Mouse (Mus musculus) CH12F3 (cell line): ENCODE measurements around the gene Hyal5.

Experiments
- in situ Hi-C: fragments of 300-500 bp; cut with MboI; formaldehyde crosslinking; loops from 2 replicates; pipeline ENCODE4 v1.14.3; 2020; ENCODE audit warnings: low sequenced_read_pairs

The Hyal5 gene

GRCm38 (mm10) chr6:24857697-24858096, at the start of gene Hyal5:
Hyal5 (plus strand) TSS chr6:24857997.
- in situ Hi-C loops = no loop called here

- in situ Hi-C loops = no loop called here
Measured at GRCm38 (mm10) chr6:24822070-24822469, 35.7 kb upstream of the Hyal5 start.

DNA sequence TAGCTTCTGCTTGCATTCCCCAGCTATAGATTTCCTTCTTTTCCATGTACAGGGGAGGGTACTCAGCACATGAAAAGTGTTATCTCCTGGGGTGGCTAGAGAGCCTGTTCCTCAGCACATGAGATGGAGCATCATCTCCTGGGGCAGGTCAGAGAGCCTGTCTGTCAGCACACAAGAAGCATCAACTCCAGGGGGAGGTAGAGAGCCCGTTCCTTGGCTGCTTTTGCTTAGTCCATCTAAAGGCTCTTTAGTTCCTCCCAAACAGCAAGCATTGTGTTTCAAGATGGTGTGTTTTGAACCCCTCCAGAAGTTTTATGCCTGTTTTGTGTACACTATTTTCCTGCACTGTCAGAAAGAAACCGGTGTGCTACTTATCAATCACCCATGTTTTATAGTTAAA, 2.5 kb downstream of the Hyal5 start:
- in situ Hi-C loops = no loop called here

DNA sequence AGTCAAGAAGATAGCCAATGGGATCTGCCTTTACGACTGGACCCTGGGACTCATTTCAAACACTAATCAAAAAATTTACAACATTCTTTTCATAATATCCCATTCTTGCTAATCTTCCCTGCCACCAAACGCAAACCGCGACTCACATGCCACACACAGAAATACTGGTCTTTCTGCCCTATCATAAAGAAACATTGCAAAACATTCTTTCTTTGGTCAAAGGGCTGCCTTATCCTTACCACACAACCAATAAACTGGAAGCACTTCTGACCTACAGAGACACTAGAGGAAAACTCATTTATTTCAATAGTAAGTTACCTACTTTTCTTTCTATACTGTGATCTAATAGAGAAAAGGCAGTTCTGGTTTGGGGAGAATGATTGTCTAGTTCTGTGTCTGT, 5.9 kb downstream of the Hyal5 start:
- in situ Hi-C loops = no loop called here

- in situ Hi-C loops = no loop called here
Measured at GRCm38 (mm10) chr6:24894146-24894873, 36.5 kb downstream of the Hyal5 start.

GRCm38 (mm10) chr6:24894874-24895183, 37.0 kb downstream of the Hyal5 start:
- in situ Hi-C loops = no loop called here

GRCm38 (mm10) chr6:24905101-24905500, 47.3 kb downstream of the Hyal5 start:
- in situ Hi-C loops = no loop called here

DNA sequence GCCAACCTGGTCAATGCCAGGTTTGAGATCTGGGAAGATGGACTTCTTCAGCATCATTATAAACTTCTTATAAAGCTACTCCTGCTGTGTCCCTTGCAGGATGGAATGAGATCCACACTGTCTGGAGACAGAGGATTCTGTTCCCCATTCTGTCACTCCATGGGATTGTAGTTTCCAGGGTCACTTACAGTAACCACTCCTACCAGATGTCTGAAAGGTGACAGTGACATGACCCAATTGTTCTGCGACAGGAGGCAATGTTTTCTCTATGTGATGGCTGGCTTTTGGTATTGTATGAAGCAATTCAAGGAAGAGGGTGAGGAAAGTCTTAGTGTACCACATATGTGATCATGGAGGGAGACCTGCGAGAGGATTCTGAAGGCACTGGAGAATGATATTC, 50.0 kb downstream of the Hyal5 start:
- in situ Hi-C loops = no loop called here

DNA sequence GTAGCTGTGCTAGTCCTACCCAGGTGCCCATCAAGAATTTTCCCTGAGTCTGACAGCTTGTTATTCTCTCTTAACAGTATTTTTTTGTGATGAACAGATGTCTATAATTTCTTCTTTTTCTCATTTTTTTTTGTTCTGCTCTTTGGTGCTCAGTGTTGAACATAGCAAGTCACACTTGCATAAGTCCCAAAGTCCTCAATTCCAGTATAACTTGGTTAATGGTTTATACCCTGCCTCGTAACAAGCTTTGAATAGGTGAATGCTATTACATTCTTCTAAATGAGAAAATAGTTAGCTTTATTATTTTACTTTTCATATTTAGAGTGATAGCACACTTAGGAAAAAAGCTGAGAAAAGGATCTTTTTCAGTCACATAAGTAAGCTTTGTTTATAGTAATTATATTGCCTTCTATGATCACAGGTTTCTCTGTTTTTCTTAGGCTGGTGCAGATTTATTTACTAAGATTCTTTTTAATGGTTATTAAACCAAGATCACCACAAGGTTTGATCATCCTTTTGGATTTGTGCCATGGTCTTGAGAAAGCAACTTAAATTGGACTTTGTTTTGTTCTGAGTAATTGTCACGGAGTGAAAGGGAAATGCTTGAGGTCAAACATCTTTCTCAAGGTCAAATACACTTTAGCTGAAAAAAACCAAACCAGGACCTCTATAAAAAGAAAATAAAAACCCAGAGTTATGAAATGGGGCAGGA, 52.4 kb downstream of the Hyal5 start:
- in situ Hi-C loops = no loop called here

DNA sequence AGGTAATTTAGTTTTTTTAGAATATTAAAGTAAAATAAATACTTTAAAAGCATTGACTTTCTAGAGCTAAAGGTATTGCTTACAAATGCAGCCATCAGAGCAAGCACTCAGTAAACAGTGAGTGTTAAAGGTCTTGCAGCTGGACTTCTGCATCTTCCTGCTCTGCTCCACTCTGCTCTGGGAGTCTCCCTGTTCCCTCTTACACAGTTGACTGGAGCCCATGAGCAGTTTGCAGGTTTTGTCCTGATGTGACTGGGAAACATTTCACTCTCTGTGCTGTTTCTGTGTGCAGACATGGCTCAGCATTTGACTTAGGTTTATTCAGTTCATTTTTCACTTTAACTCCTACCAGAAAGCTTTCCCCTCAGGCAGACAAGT, 52.9 kb downstream of the Hyal5 start:
- in situ Hi-C loops = no loop called here

DNA sequence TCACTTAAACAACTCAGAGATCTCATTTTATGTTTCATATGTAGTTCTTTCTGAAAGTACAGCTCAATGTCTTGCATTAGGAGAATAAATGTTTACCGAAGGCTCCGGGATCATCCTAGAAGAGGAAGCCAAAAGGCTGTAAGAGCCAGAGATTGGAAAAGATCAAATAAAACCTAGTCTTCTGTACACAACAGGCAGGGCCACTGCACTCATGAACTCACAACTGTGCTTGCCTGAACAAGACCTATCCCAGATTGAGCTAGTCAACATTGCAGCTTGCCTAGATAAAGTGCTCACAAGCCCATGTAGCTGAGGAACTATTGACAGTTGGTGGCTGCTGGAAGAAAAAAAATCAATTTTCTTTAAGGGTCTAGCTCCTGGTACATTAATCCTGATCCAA, 55.8 kb downstream of the Hyal5 start:
- in situ Hi-C loops = no loop called here

- in situ Hi-C loops = no loop called here
Measured at GRCm38 (mm10) chr6:24925076-24925785, 67.4 kb downstream of the Hyal5 start.
